Mouse (Mus musculus): Measurements from ENCODE around the gene Ghr.

DNA sequence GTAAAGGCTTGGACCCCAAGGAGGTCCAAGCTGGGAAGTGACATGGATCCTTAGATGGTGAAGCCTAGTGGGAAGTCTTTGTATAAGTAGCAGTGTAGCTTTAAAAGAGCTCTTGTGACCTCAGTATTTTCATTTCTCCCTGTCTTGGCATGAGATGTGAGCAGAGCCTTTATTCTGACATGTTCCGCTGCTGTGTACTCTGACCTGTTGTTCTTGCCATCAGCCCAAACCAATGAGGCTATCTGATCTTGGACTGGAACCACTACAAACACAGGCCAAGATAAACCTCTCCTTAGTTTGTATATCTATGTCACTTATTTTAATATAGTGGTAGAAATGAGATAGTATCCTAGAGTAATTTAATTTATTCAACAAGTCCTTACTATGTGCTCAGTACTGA, 97.9 kb downstream of the Ghr start:
- TF ChIP-seq CTCF (IDR thresholded peaks at IDR 0.05) (no peak), EP300 (IDR thresholded peaks at IDR 0.05) (no peak)

Measured in lung, postnatal 0 days (tissue).